Mouse (Mus musculus): ENCODE data around the gene Gar1.

Gar1 gene

GRCm38 (mm10) chr3:129803765-129804164 is 27.4 kb downstream of the Gar1 start, which contains the start of gene Lrit3:
Gene Lrit3 (minus strand): TSS chr3:129804030.
- no peak for DNase-seq (ENCODE audit: low spot score)

GRCm38 (mm10) chr3:129799011-129799410 is 32.2 kb downstream of the Gar1 start:
- DNase-seq (ENCODE audit: low spot score) = no peak

DNA sequence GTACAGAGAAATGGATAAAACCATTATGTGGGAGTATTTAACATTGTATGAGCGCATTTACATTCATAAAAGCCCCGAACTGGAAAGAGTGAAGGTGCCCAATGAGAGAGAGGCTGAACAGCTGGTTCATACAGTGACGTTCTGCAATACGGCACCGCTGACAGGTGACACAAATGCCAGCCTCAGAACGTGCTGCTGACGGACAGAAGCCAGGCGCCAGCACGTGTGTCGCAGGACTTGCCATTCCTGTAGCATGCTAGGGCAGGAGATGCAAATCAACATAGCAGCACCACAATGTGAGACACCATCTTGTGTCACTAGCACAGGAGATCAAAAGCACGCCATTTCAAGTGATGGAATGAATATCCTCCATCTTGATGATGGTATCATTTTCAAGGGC is 32.6 kb downstream of the Gar1 start:
- no peak for DNase-seq (ENCODE audit: low spot score)

DNA sequence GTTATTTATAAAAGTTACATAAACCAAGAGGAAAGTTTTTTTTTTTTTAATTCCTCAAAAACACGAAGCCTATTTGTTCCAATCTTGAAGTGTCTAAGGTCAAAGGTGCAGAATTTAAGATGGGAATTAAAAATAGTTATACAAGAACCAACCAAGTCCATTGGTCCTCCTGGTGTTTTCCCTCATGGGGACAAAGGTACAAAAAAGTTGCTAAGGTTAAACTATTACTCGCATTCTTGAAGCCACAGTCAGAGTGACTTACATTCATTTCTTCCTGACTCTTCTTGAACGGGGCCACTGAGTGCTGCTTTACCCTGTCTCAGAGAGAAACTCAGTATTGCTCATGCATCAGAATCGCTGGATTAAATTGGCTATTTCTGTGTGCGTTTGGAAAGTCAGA is 33.9 kb downstream of the Gar1 start:
- no peak for DNase-seq (ENCODE audit: low spot score)

DNA sequence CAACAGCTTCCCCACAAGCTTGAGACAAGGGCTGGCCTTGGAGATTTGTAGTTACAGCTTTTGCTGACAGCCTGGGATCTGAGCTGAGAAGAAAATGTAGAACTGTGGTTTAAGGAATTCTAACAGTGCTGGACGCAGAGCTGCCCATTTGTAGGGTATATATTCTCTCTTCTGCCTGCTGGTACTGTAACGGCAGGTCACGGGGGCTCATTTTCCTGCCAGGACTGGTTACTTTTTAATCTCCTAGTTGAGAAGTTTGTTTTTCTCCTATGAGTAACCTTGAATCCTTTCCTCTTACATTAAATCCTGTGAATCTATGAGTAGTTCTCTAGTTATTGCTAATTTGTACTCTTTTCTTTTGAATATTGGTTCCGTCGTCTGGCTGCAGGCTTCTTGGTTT is 37.4 kb downstream of the Gar1 start:
- DNase-seq (ENCODE audit: low spot score) = no peak

DNA sequence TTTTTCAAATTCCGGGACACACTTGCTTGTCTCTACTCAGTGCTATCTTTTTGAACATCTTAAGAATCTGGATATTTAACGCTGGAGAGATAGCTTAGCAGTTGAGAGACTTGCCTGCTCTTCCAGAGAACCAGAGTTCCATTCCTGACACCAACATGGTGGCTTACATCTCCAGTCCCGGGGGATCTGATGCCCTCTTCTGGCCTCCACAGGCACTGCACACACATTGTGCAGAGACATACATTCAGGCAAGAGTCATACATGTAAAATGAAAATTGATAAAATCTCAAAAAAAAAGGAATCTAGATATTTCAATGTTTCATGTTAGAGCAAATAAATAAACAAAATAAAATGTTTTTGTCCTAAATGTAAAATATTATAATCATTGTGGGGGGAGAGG is 48.5 kb downstream of the Gar1 start:
- DNase-seq (ENCODE audit: low spot score) = no peak

DNA sequence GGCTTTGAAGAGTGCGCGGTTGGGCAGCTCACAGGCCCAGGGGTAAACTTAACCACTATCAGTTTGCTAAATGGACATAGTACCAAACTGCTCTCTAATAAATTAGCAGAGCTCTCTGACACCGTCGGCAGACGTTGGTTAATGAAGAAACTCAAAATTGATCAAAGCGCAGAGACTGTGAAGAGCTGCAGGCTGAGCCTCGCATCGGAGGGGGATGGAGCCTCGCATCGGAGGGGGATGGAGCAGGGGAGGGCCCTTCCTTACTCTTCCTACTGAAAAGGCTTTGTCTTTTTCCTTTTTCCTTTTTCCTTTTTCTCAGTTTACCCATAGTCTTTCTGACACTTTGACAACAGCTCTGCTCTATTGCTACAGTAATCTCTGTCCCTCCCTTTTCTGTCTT is 49.8 kb downstream of the Gar1 start:
- DNase-seq (ENCODE audit: low spot score) = no peak
